Mouse (Mus musculus) thymus, adult 2 months (tissue): ENCODE data around the gene Kynu.

Source experiments
- CTCF ChIP-seq: fragments of 200-500 bp; IDR thresholded peaks from 2 replicates; pipeline ENCODE4 v1.5.1; 2012; ENCODE audit warnings: mild to moderate bottlenecking, control low read depth, low read length, moderate library complexity, borderline replicate concordance; ENCODE audit not compliant: control insufficient read depth, poor library complexity, insufficient read depth; ENCODE audit errors: extremely low read depth
- POLR2A ChIP-seq: fragments of 200-500 bp; IDR thresholded peaks from 2 replicates; pipeline ENCODE4 v1.6.1; 2012; ENCODE audit warnings: mild to moderate bottlenecking, low read length, control low read depth, moderate library complexity; ENCODE audit not compliant: control insufficient read depth, poor library complexity, insufficient read depth; ENCODE audit errors: extremely low read depth

DNA sequence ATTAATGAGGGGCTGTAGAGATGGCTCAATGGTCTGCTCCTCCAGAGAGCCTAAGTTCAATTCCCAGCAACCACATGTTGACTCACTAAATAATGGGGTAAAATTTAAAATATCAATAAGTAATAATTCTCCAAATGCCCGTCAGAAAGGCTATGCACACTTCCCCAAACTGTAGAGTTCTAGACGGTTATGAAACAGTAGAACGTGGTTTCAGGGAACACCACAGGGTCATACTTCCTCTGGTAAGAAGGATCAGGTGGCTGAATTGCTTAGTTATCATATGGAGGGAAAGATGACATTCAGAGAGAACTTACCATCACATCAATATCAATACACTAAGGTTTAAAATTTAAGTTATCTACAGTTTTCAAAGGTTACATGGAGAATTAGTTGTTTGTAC lies 6.1 kb downstream of the Kynu start:
- TF ChIP-seq POLR2A = no peak
- TF ChIP-seq CTCF = no peak
